Mouse (Mus musculus) cortical plate, adult 2 months (tissue): Measurements from ENCODE around the gene Prdm9. TPM values are rescaled to one million over a fixed set of nuclear protein-coding genes. Genes with fewer than 3 reads are reported as not detected.
"Not testable (repeated sequence)": the region's sequence is repeated elsewhere in the genome, so short reads cannot be mapped to it uniquely, and the experiment has no call there.

Experiments used
- H3K27ac ChIP-seq: fragments of 200-500 bp; 2 replicates; pipeline ENCODE4 v1.5.1; 2012; ENCODE audit warnings: low read length, control low read depth, inconsistent platforms; ENCODE audit not compliant: insufficient read depth
- H3K4me1 ChIP-seq: fragments of 200-500 bp; 2 replicates; pipeline ENCODE4 v1.6.1; 2011; ENCODE audit warnings: low read length; ENCODE audit not compliant: control insufficient read depth, insufficient read depth
- H3K4me3 ChIP-seq: fragments of 200-500 bp; 2 replicates; pipeline ENCODE4 v1.5.1; 2011; ENCODE audit warnings: mild to moderate bottlenecking, low read length, control low read depth; ENCODE audit not compliant: insufficient read depth
- CTCF ChIP-seq: fragments of 200-500 bp; IDR thresholded peaks from 2 replicates; pipeline ENCODE4 v1.5.1; 2011; ENCODE audit warnings: mild to moderate bottlenecking, control low read depth, low read length; ENCODE audit not compliant: insufficient read depth; ENCODE audit errors: extremely low read depth
- POLR2A ChIP-seq: fragments of 200-500 bp; IDR thresholded peaks from 2 replicates; pipeline ENCODE4 v1.6.1; 2011; ENCODE audit warnings: mild to moderate bottlenecking, low read length, control low read depth; ENCODE audit not compliant: insufficient read depth; ENCODE audit errors: extremely low read depth
- polyA plus RNA-seq: library from polyadenylated mRNA; depleted of rRNA; stranded (reverse); fragments of >200 nt; gene quantifications from 2 replicates; pipeline ENCODE4 v1.2.3, GENCODE M21; 2012

Gene Prdm9
- polyA plus RNA-seq, 1 experiment = 2.4 TPM

DNA sequence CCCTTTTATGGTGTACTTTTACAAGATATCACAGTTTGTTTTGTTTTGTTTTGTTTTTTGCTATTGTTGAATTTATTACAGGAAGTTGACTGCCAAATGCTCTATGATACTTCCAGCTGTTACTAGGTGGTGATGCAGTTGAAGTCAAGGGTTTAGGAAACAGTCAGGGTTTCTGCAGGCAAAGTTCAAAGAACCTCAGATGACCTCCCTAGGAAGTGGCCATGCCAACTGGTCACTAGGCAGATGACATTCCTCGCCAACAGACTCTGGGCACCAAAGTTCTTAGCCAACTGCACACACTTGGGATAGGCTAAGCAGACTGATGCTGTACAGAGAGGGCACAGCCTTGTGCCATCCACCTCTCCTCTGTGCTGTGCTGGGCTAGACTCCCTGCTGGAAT is 10.9 kb upstream of the Prdm9 start:
- Histone ChIP-seq H3K4me1 (no peaks in the 10 kb centered on the region), H3K27ac (no peak overlapping the region), H3K4me3 (no peak overlapping the region)
- TF ChIP-seq POLR2A (no peak), CTCF (no peak)

DNA sequence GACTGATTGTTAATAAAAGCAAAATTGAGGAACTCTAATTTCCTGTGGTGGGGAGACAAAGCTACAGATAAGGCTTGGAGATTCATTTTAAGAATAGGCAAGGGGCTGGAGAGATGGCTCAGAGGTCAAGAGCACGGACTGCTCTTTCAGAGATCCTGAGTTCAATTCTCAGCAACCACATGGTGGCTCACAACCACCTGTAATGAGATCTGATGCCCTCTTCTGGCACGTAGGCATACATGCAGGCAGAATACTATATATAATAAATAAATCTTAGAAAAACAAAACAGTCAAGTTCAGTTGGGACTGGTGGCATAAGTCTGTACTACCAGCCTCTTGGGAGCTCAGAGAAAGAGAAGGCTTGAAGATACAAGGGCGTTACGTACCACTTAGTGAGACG is 2.8 kb upstream of the Prdm9 start:
- Histone ChIP-seq H3K4me1 (no peaks in the 10 kb centered on the region; the same call in 1 of the 2 replicates), H3K4me3 (no peak overlapping the region), H3K27ac (no peak overlapping the region)
- TF ChIP-seq CTCF = no peak
- no peak for TF ChIP-seq POLR2A

DNA sequence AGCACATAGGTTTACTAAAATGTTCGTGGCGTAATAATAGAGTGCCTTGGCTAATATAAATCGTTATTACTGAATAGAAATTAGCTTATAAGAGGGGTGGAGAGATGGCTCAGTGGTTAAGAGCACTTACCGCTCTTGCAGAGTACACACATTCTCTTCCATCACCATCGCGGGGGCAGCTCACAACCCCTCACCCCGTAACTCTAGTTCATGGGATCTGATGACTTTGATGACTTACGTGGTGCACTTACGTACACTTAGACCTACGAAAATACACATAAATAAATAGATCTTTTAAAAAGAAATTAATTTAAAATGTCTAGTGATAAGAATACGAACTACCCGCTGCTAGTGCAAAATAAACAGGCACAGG is 760 bp upstream of the Prdm9 start:
- TF ChIP-seq POLR2A (no peak), CTCF (no peak)
- Histone ChIP-seq H3K4me3 (peak overlapping the region; percentile 59), H3K4me1 (no peaks in the 10 kb centered on the region; the same call in 1 of the 2 replicates), H3K27ac (no peak overlapping the region)

DNA sequence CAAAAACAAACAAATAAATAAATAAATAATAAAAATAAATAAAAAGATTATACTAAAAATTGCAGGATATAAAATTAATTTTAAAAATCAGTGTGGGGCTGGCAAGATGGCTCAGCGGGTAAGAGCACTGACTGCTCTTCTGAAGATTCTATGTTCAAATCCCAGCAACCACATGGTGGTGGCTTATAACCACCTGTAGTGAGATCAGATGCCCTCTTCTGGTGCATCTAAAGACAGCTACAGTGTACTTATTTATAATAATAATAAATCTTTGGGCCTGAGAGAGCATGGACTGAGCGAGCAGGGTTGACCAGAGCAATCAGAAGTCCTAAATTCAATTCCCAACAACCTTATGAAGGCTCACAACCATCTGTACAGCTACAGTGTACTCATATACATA is 4.2 kb downstream of the Prdm9 start:
- TF ChIP-seq POLR2A (no peak), CTCF (no peak)
- H3K4me3 ChIP-seq = no peak overlapping the region
- H3K27ac ChIP-seq = no peak overlapping the region
- H3K4me1 ChIP-seq = no peaks in the 10 kb centered on the region; the same call in 1 of the 2 replicates

GRCm38 (mm10) chr17:15549713-15550112 is 14.4 kb downstream of the Prdm9 start:
- Histone ChIP-seq H3K4me1 (no peaks in the 10 kb centered on the region), H3K27ac (no peak overlapping the region), H3K4me3 (no peak overlapping the region)
- TF ChIP-seq POLR2A = no peak
- no peak for TF ChIP-seq CTCF

- no peak overlapping the region for H3K4me3 ChIP-seq
- H3K27ac ChIP-seq = no peak overlapping the region
- H3K4me1 ChIP-seq = no peaks in the 10 kb centered on the region
- TF ChIP-seq CTCF (no peak), POLR2A (no peak)
Observed at GRCm38 (mm10) chr17:15546440-15546839, 17.7 kb downstream of the Prdm9 start.

DNA sequence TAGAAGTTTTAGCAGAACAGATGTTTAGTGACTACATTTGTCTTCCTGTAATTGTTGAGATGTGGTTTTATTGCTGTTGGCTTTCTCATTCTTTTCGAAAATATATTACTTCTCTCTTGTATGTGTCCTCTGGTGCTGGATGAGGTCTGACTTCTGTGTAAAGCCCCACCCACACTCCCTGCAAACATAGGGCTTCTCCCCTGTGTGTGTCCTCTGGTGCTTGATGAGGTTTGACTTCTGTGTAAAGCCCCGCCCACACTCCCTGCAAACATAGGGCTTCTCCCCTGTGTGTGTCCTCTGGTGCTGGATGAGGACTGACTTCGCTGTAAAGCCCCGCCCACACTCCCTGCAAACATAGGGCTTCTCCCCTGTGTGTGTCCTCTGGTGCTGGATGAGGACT is 20.3 kb downstream of the Prdm9 start:
- not testable (repeated sequence) for H3K4me1 ChIP-seq, H3K4me3 ChIP-seq, H3K27ac ChIP-seq

DNA sequence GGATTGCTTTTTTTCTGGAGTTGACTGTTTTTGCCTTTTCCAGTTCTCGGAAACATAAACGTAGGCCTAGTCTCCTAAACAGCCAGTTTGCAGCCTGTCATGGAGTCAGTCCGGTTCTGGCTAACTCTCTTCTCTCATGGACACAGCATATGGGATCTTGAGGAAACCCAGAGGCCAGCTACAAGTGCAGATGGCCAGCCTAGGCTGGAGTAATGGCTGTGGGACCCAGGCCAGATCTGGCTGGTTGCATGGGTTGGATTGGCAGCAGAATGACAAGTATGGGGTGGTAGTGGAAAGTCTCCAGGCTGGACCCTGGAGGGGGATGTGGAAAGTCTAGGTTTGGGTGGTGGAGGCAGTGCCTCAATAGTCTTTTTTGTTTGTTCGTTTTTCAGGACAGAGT is 23.8 kb downstream of the Prdm9 start:
- no peak overlapping the region for H3K27ac ChIP-seq
- no peak for TF ChIP-seq POLR2A
- no peak for TF ChIP-seq CTCF
- H3K4me1 ChIP-seq = peaks cover 2% of the 10 kb centered on the region; the same call in 1 of the 2 replicates
- no peak overlapping the region for H3K4me3 ChIP-seq

- no peak for TF ChIP-seq POLR2A
- TF ChIP-seq CTCF = no peak
- H3K27ac ChIP-seq = no peak overlapping the region
- peak overlapping the region; percentile 7; the same call in 1 of the 2 replicates for H3K4me3 ChIP-seq
- peaks cover 2% of the 10 kb centered on the region; the same call in 1 of the 2 replicates for H3K4me1 ChIP-seq
Observed at GRCm38 (mm10) chr17:15536457-15536904, 27.7 kb downstream of the Prdm9 start.

GRCm38 (mm10) chr17:15535943-15536342 is 28.2 kb downstream of the Prdm9 start:
- H3K4me3 ChIP-seq = peak overlapping the region; percentile 7; the same call in 1 of the 2 replicates
- TF ChIP-seq POLR2A (no peak), CTCF (no peak)

More at GRCm38 (mm10) chr17:15535943-15536342, 28.2 kb downstream of the Prdm9 start:
- Histone ChIP-seq H3K4me1 (peaks cover 2% of the 10 kb centered on the region; the same call in 1 of the 2 replicates), H3K27ac (no peak overlapping the region)
